Mouse (Mus musculus) neural tube, embryonic 14.5 days (tissue): ENCODE data around the gene Ephx1. TPM values are rescaled to one million over a fixed set of nuclear protein-coding genes. Genes with fewer than 3 reads are reported as not detected.

Source experiments
- polyA plus RNA-seq: library from polyadenylated mRNA; unstranded; fragments of >200 nt; fragmentation: Nextera tagmentation; extraction: Ambion mirVana; gene quantifications from 2 replicates; pipeline ENCODE4 v1.2.1, GENCODE M21; 2014

Ephx1 gene
- polyA plus RNA-seq, 1 experiment from 2014 or later: 5.3 TPM

Other genes with a start within 250 kb of the Ephx1 start
- gene H3f3a, start 207.0 kb downstream of the Ephx1 start, polyA plus RNA-seq: 3,180 and 3,430 TPM in 2 replicates
- 29.0 and 32.4 TPM in 2 replicates for gene Sde2, start 169.8 kb downstream of the Ephx1 start, polyA plus RNA-seq
- 0.58 and 1.9 TPM in 2 replicates for gene Lefty2, start 127.8 kb downstream of the Ephx1 start, polyA plus RNA-seq
- gene Pycr2, start 116.6 kb downstream of the Ephx1 start, polyA plus RNA-seq: 63.3 and 65.9 TPM in 2 replicates
- 0.41 TPM in 1 of 2 replicates, not detected in the other for gene Lefty1, start 85.9 kb downstream of the Ephx1 start, polyA plus RNA-seq
- 0.71 and 1.4 TPM in 2 replicates for gene Tmem63a, start 78.6 kb downstream of the Ephx1 start, polyA plus RNA-seq
- not detected in 2 replicates for gene 9130409I23Rik, start 30.3 kb upstream of the Ephx1 start, polyA plus RNA-seq
- 45.0 and 49.6 TPM in 2 replicates for gene Nvl, start 123.3 kb upstream of the Ephx1 start, polyA plus RNA-seq
- gene Cnih4, start 123.8 kb upstream of the Ephx1 start, polyA plus RNA-seq: 46.8 and 51.8 TPM in 2 replicates
- 52.0 and 53.0 TPM in 2 replicates for gene Wdr26, start 191.1 kb upstream of the Ephx1 start, polyA plus RNA-seq